ENCODE assay signal across 18 mouse cellular contexts in genomic region chr13:18128826-18129225, GRCm38 (mm10).
"Had no signal": no experiment of that assay in that cellular context is flagged by ENCODE, and none has a peak within 500 bp of the region (broad histone marks: within the 10 kb centered on the region; RNA-seq: fewer than 3 reads in every experiment).

No protein-coding gene starts in this region.

- H3K27me3 ChIP-seq: lung, embryonic 15.5 days; neural tube, embryonic 12.5 days; stomach, embryonic 15.5 days had no signal

- H3K4me1 ChIP-seq: liver, embryonic 13.5 days; liver, embryonic 15.5 days; lung, embryonic 15.5 days; megakaryocyte, embryonic 14.5 days; stomach, embryonic 15.5 days had no signal

- H3K4me3 ChIP-seq: liver, embryonic 13.5 days; liver, embryonic 15.5 days; lung, embryonic 15.5 days; megakaryocyte, embryonic 14.5 days; neural tube, embryonic 12.5 days; stomach, embryonic 15.5 days had no signal

- H3K36me3 ChIP-seq: liver, embryonic 13.5 days; liver, embryonic 15.5 days; lung, embryonic 15.5 days; neural tube, embryonic 12.5 days; stomach, embryonic 15.5 days had no signal

- H3K9me3 ChIP-seq: liver, embryonic 13.5 days; liver, embryonic 15.5 days; lung, embryonic 15.5 days; megakaryocyte, embryonic 14.5 days; neural tube, embryonic 12.5 days; stomach, embryonic 15.5 days had no signal

- DNase-seq: liver, embryonic 13.5 days; liver, postnatal 0 days; lung, adult 2 months; lung, postnatal 14 days; lung, postnatal 36 days; right cerebral cortex, postnatal 14 days; thymus, adult 2 months; thymus, postnatal 25 days; thymus, postnatal 4 days had no signal

- H3K9ac ChIP-seq: liver, embryonic 13.5 days; liver, embryonic 15.5 days; liver, postnatal 0 days; lung, embryonic 15.5 days; neural tube, embryonic 12.5 days; stomach, embryonic 15.5 days had no signal

- ATAC-seq: liver, postnatal 0 days; lung, postnatal 0 days had no signal

- H3K27ac ChIP-seq: liver, embryonic 13.5 days; liver, embryonic 15.5 days; lung, embryonic 15.5 days; macrophage; neural tube, embryonic 12.5 days; stomach, embryonic 15.5 days; stomach, postnatal 0 days had no signal

- H3K4me2 ChIP-seq: liver, embryonic 11.5 days; liver, embryonic 13.5 days; liver, embryonic 15.5 days; lung, embryonic 15.5 days; neural tube, embryonic 12.5 days; stomach, embryonic 15.5 days had no signal
